Mouse (Mus musculus) CH12.LX (cell line): ENCODE measurements at regions not wholly inside any gene's neighbourhood (a gene's known extent, or its start where the extent isn't known, plus 50 kb on each side); places are given as distances from the start of the nearest gene placed in this dataset.

Source experiments
- BHLHE40 ChIP-seq: IDR thresholded peaks from 2 replicates; pipeline ENCODE4 v1.6.1; 2011; ENCODE audit warnings: mild to moderate bottlenecking, low read depth, low read length, improper control_type of control experiment
- CTCF ChIP-seq, 2 experiments: IDR thresholded peaks in 1 of 2; conservative IDR thresholded peaks in 1 of 2; 2 replicates each; pipeline ENCODE4 v1.5.1; 2011 to 2012; ENCODE audit warnings: low read depth in 2 of 2, low read length in 2 of 2, improper control_type of control experiment in 1 of 2, inconsistent platforms in 1 of 2, mild to moderate bottlenecking in 1 of 2, moderate library complexity in 1 of 2
- EP300 ChIP-seq: IDR thresholded peaks from 2 replicates; pipeline ENCODE4 v1.6.1; 2011; ENCODE audit warnings: low read length, improper control_type of control experiment
- GABPA ChIP-seq: IDR thresholded peaks from 2 replicates; pipeline ENCODE4 v1.6.1; 2012; ENCODE audit warnings: low read depth, low read length, improper control_type of control experiment, inconsistent platforms; ENCODE audit not compliant: insufficient replicate concordance
- HCFC1 ChIP-seq: IDR thresholded peaks from 2 replicates; pipeline ENCODE4 v1.6.1; 2012; ENCODE audit warnings: low read depth, mild to moderate bottlenecking, inconsistent platforms, low read length, improper control_type of control experiment
- JUN ChIP-seq: IDR thresholded peaks from 2 replicates; pipeline ENCODE4 v1.6.1; 2011; ENCODE audit warnings: low read depth, mild to moderate bottlenecking, low read length, improper control_type of control experiment, moderate library complexity; ENCODE audit not compliant: insufficient read depth
- MAX ChIP-seq: IDR thresholded peaks from 2 replicates; pipeline ENCODE4 v1.6.1; 2011; ENCODE audit warnings: low read length, improper control_type of control experiment
- MAZ ChIP-seq: IDR thresholded peaks from 2 replicates; pipeline ENCODE4 v1.6.1; 2012; ENCODE audit warnings: low read depth, mild to moderate bottlenecking, inconsistent platforms, low read length, improper control_type of control experiment, moderate library complexity
- MXI1 ChIP-seq: IDR thresholded peaks from 2 replicates; pipeline ENCODE4 v1.6.1; 2011; ENCODE audit warnings: mild to moderate bottlenecking, low read depth, low read length, improper control_type of control experiment
- POLR2A ChIP-seq: IDR thresholded peaks from 2 replicates; pipeline ENCODE4 v1.6.1; 2011; ENCODE audit warnings: low read depth, mild to moderate bottlenecking, improper control_type of control experiment, low read length
- RAD21 ChIP-seq: IDR thresholded peaks from 2 replicates; pipeline ENCODE4 v1.6.1; 2011; ENCODE audit warnings: low read depth, mild to moderate bottlenecking, low read length, improper control_type of control experiment, moderate library complexity
- SMC3 ChIP-seq: IDR thresholded peaks from 2 replicates; pipeline ENCODE4 v1.6.1; 2011; ENCODE audit warnings: low read depth, low read length, improper control_type of control experiment
- ZC3H11A ChIP-seq: IDR thresholded peaks from 2 replicates; pipeline ENCODE4 v1.6.1; 2012; ENCODE audit warnings: low read depth, mild to moderate bottlenecking, inconsistent platforms, low read length, improper control_type of control experiment
- ZNF384 ChIP-seq: IDR thresholded peaks from 2 replicates; pipeline ENCODE4 v1.6.1; 2012; ENCODE audit warnings: low read depth, low read length, improper control_type of control experiment, inconsistent platforms

DNA sequence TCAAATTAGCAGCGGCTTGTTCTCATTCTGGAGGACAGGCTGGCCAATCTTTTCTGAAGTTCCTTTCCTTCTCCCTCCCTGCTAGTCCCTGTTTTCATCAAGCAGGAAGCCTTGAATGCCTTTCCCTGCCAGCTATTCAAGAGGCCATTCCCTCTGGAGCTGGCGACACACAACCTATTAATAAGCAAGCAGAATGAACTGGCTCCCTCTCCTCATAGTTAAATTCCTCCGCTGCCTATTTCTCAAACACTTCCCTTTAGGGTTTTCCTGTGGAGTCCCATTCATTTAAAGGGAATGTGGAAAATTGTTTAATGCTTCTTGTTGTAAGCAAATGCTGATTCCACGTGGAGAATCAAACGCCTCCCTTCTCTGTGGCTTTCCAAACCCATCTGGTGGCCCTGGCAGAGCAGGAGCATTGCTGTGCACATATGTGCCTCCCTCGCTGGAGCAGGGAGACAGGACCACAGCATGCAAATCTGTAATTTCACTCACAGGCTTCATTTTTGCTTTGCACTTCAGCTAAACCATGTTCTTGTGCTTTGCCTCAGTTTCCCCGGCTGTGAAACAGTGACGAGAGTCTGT is 1573.3 kb upstream of the Gulo start:
- TF ChIP-seq EP300 (no peak), CTCF (conservative IDR thresholded peaks at IDR 0.05 in 1 of 2, IDR thresholded peaks at IDR 0.05 in 1 of 2; ENCODE audit: low read depth in 2 of 2, low read length in 2 of 2) (no peak), RAD21 (no peak), HCFC1 (no peak), ZNF384 (no peak), POLR2A (no peak), BHLHE40 (no peak), MAX (no peak), GABPA (no peak), SMC3 (no peak), ZC3H11A (no peak), JUN (no peak), MXI1 (no peak), MAZ (no peak)
